Mouse (Mus musculus) MEL (cell line): Measurements from ENCODE around the gene Socs4. TPM values are rescaled to one million over a fixed set of nuclear protein-coding genes. Genes with fewer than 3 reads are reported as not detected.

Experiments used
- DNase-seq: peaks from one replicate; pipeline ENCODE4 v3.0.0; 2011; ENCODE audit warnings: low read depth, low spot score
- H3K27ac ChIP-seq: 2 replicates; pipeline ENCODE4 v1.5.1; 2012; ENCODE audit warnings: low read depth, mild to moderate bottlenecking, control low read depth, low read length, moderate library complexity; ENCODE audit not compliant: control insufficient read depth
- H3K27me3 ChIP-seq, 2 experiments: fragments of 150-350 bp in 1 of 2; sonication (generic) in 1 of 2; 2 replicates each; pipeline ENCODE4 v1.6.1; 2012; ENCODE audit warnings: low read length in 2 of 2, mild to moderate bottlenecking in 2 of 2, improper control_type of control experiment in 1 of 2, moderate library complexity in 1 of 2; ENCODE audit not compliant: insufficient read depth in 2 of 2, control insufficient read depth in 1 of 2
- H3K36me3 ChIP-seq, 2 experiments: 2 replicates each; pipeline ENCODE4 v1.6.1; 2012 to 2014; ENCODE audit warnings: low read length in 2 of 2, improper control_type of control experiment in 1 of 2, inconsistent platforms in 1 of 2, mild to moderate bottlenecking in 1 of 2; ENCODE audit not compliant: insufficient read depth in 2 of 2, control insufficient read depth in 1 of 2
- H3K4me1 ChIP-seq, 2 experiments: fragments of 150-350 bp in 1 of 2; sonication (generic) in 1 of 2; 2 replicates each; pipeline ENCODE4 v1.6.1; 2012; ENCODE audit warnings: low read length in 2 of 2, improper control_type of control experiment in 1 of 2, mild to moderate bottlenecking in 1 of 2; ENCODE audit not compliant: insufficient read depth in 2 of 2, control insufficient read depth in 1 of 2
- H3K4me3 ChIP-seq, 2 experiments: fragments of 150-350 bp in 1 of 2; sonication (generic) in 1 of 2; 2 replicates each; pipeline ENCODE4 v1.5.1; 2012; ENCODE audit warnings: low read depth in 2 of 2, low read length in 2 of 2, mild to moderate bottlenecking in 2 of 2, moderate library complexity in 2 of 2, control low read depth in 1 of 2, improper control_type of control experiment in 1 of 2; ENCODE audit not compliant: control insufficient read depth in 1 of 2, insufficient read depth in 1 of 2
- H3K79me2 ChIP-seq: 2 replicates; pipeline ENCODE4 v1.6.1; 2012; ENCODE audit warnings: mild to moderate bottlenecking, low read length, moderate library complexity; ENCODE audit not compliant: control insufficient read depth, poor library complexity, insufficient read depth
- H3K9ac ChIP-seq: 2 replicates; pipeline ENCODE4 v1.6.1; 2012; ENCODE audit warnings: low read depth, mild to moderate bottlenecking, control low read depth, low read length, moderate library complexity; ENCODE audit not compliant: control insufficient read depth, poor library complexity, severe bottlenecking
- H3K9me3 ChIP-seq: fragments of 150-350 bp; sonication (generic); replicated peaks from 2 replicates; pipeline ENCODE4 v1.6.1; 2012; ENCODE audit warnings: mild to moderate bottlenecking, low read length, improper control_type of control experiment, moderate library complexity; ENCODE audit not compliant: insufficient read depth
- BHLHE40 ChIP-seq: IDR thresholded peaks from 2 replicates; pipeline ENCODE4 v1.6.1; 2012; ENCODE audit warnings: low read depth, mild to moderate bottlenecking, inconsistent platforms, low read length, improper control_type of control experiment, borderline replicate concordance
- CHD2 ChIP-seq: IDR thresholded peaks from 2 replicates; pipeline ENCODE4 v1.6.1; 2011; ENCODE audit warnings: low read length, improper control_type of control experiment
- CTCF ChIP-seq, 3 experiments: IDR thresholded peaks in 2 of 3; conservative IDR thresholded peaks in 1 of 3; 2 replicates each; pipeline ENCODE4 v1.5.1; 2011 to 2012; ENCODE audit warnings: low read length in 3 of 3, low read depth in 2 of 3, mild to moderate bottlenecking in 2 of 3, improper control_type of control experiment in 1 of 3, inconsistent platforms in 1 of 3, mixed read lengths in 1 of 3, moderate library complexity in 1 of 3; ENCODE audit not compliant: control insufficient read depth in 1 of 3, insufficient read depth in 1 of 3, poor library complexity in 1 of 3, severe bottlenecking in 1 of 3
- E2F4 ChIP-seq: IDR thresholded peaks from 2 replicates; pipeline ENCODE4 v1.6.1; 2011; ENCODE audit warnings: low read depth, low read length, improper control_type of control experiment, borderline replicate concordance
- ELF1 ChIP-seq: IDR thresholded peaks from 2 replicates; pipeline ENCODE4 v1.6.1; 2014; ENCODE audit warnings: low read depth, mild to moderate bottlenecking, inconsistent platforms, low read length, improper control_type of control experiment, moderate library complexity
- EP300 ChIP-seq, 2 experiments: IDR thresholded peaks; 2 replicates each; pipeline ENCODE4 v1.6.1; 2011; ENCODE audit warnings: improper control_type of control experiment in 2 of 2, low read length in 2 of 2, low read depth in 1 of 2, mild to moderate bottlenecking in 1 of 2
- ETS1 ChIP-seq: IDR thresholded peaks from 2 replicates; pipeline ENCODE4 v1.6.1; 2012; ENCODE audit warnings: low read depth, mild to moderate bottlenecking, inconsistent platforms, low read length, improper control_type of control experiment, moderate library complexity
- GABPA ChIP-seq: IDR thresholded peaks from 2 replicates; pipeline ENCODE4 v1.6.1; 2012; ENCODE audit warnings: low read depth, mild to moderate bottlenecking, inconsistent platforms, low read length, improper control_type of control experiment, moderate library complexity
- GATA1 ChIP-seq: IDR thresholded peaks from 2 replicates; pipeline ENCODE4 v1.6.1; 2011; ENCODE audit warnings: low read depth, low read length, improper control_type of control experiment
- HCFC1 ChIP-seq: IDR thresholded peaks from 2 replicates; pipeline ENCODE4 v1.6.1; 2012; ENCODE audit warnings: low read depth, mild to moderate bottlenecking, inconsistent platforms, low read length, improper control_type of control experiment, moderate library complexity
- JUND ChIP-seq: IDR thresholded peaks from 2 replicates; pipeline ENCODE4 v1.6.1; 2011; ENCODE audit warnings: low read depth, mild to moderate bottlenecking, improper control_type of control experiment, low read length
- KAT2A ChIP-seq: conservative IDR thresholded peaks from 2 replicates; pipeline ENCODE4 v1.6.1; 2012; ENCODE audit warnings: low read depth, low read length, improper control_type of control experiment, inconsistent platforms
- MAFK ChIP-seq: IDR thresholded peaks from 2 replicates; pipeline ENCODE4 v1.6.1; 2011; ENCODE audit warnings: low read depth, mild to moderate bottlenecking, low read length, improper control_type of control experiment, borderline replicate concordance
- MAX ChIP-seq: IDR thresholded peaks from 2 replicates; pipeline ENCODE4 v1.6.1; 2011; ENCODE audit warnings: low read length, improper control_type of control experiment
- MAZ ChIP-seq: IDR thresholded peaks from 2 replicates; pipeline ENCODE4 v1.6.1; 2012; ENCODE audit warnings: low read depth, mild to moderate bottlenecking, inconsistent platforms, low read length, improper control_type of control experiment
- MEF2A ChIP-seq: IDR thresholded peaks from 2 replicates; pipeline ENCODE4 v1.6.1; 2014; ENCODE audit warnings: low read depth, mild to moderate bottlenecking, inconsistent platforms, low read length, improper control_type of control experiment; ENCODE audit not compliant: poor library complexity, insufficient replicate concordance, severe bottlenecking; ENCODE audit errors: extremely low read depth
- MXI1 ChIP-seq: IDR thresholded peaks from 2 replicates; pipeline ENCODE4 v1.6.1; 2011; ENCODE audit warnings: mild to moderate bottlenecking, low read depth, low read length, improper control_type of control experiment
- MYB ChIP-seq: IDR thresholded peaks from 2 replicates; pipeline ENCODE4 v1.6.1; 2011; ENCODE audit warnings: mild to moderate bottlenecking, low read depth, low read length, improper control_type of control experiment
- MYC ChIP-seq: IDR thresholded peaks from 2 replicates; pipeline ENCODE4 v1.6.1; 2011; ENCODE audit warnings: low read depth, mild to moderate bottlenecking, low read length, improper control_type of control experiment, moderate library complexity
- NELFE ChIP-seq: IDR thresholded peaks from 2 replicates; pipeline ENCODE4 v1.6.1; 2011; ENCODE audit warnings: low read depth, low read length, improper control_type of control experiment
- NRF1 ChIP-seq: IDR thresholded peaks from 2 replicates; pipeline ENCODE4 v1.6.1; 2014; ENCODE audit warnings: low read depth, mild to moderate bottlenecking, inconsistent platforms, low read length, improper control_type of control experiment, moderate library complexity; ENCODE audit not compliant: poor library complexity, insufficient read depth, severe bottlenecking
- POLR2A ChIP-seq, 2 experiments: IDR thresholded peaks; 2 replicates each; pipeline ENCODE4 v1.6.1; 2011 to 2012; ENCODE audit warnings: low read length in 2 of 2, mild to moderate bottlenecking in 2 of 2, control low read depth in 1 of 2, improper control_type of control experiment in 1 of 2, low read depth in 1 of 2, moderate library complexity in 1 of 2; ENCODE audit not compliant: control insufficient read depth in 1 of 2, insufficient read depth in 1 of 2, poor library complexity in 1 of 2
- POLR2AphosphoS2 ChIP-seq: IDR thresholded peaks from 2 replicates; pipeline ENCODE4 v1.6.1; 2011; ENCODE audit warnings: low read length, improper control_type of control experiment
- POLR2AphosphoS5 ChIP-seq: IDR thresholded peaks from 2 replicates; pipeline ENCODE4 v1.6.1; 2012; ENCODE audit warnings: low read depth, borderline replicate concordance, mild to moderate bottlenecking, inconsistent platforms, low read length, moderate library complexity, mixed read lengths
- RAD21 ChIP-seq: IDR thresholded peaks from 2 replicates; pipeline ENCODE4 v1.6.1; 2011; ENCODE audit warnings: mild to moderate bottlenecking, low read depth, low read length, improper control_type of control experiment
- RCOR1 ChIP-seq: IDR thresholded peaks from 2 replicates; pipeline ENCODE4 v1.6.1; 2012; ENCODE audit warnings: low read depth, mild to moderate bottlenecking, inconsistent platforms, low read length, improper control_type of control experiment
- SIN3A ChIP-seq: IDR thresholded peaks from 2 replicates; pipeline ENCODE4 v1.6.1; 2012; ENCODE audit warnings: low read length, improper control_type of control experiment, inconsistent platforms
- SMC3 ChIP-seq: IDR thresholded peaks from 2 replicates; pipeline ENCODE4 v1.6.1; 2011; ENCODE audit warnings: low read depth, low read length, improper control_type of control experiment
- TAL1 ChIP-seq: IDR thresholded peaks from 2 replicates; pipeline ENCODE4 v1.6.1; 2012; ENCODE audit warnings: mild to moderate bottlenecking, inconsistent platforms, low read length, moderate library complexity, mixed read lengths
- TCF12 ChIP-seq: IDR thresholded peaks from 2 replicates; pipeline ENCODE4 v1.6.1; 2014; ENCODE audit warnings: low read depth, mild to moderate bottlenecking, inconsistent platforms, low read length, improper control_type of control experiment, moderate library complexity
- UBTF ChIP-seq: IDR thresholded peaks from 2 replicates; pipeline ENCODE4 v1.6.1; 2012; ENCODE audit warnings: low read depth, mild to moderate bottlenecking, inconsistent platforms, low read length, improper control_type of control experiment, moderate library complexity, borderline replicate concordance; ENCODE audit not compliant: insufficient read depth
- USF1 ChIP-seq: IDR thresholded peaks from 2 replicates; pipeline ENCODE4 v1.6.1; 2014; ENCODE audit warnings: low read depth, mild to moderate bottlenecking, inconsistent platforms, low read length, improper control_type of control experiment, moderate library complexity
- USF2 ChIP-seq, 2 experiments: IDR thresholded peaks; 2 replicates each; pipeline ENCODE4 v1.6.1; 2011 to 2012; ENCODE audit warnings: improper control_type of control experiment in 2 of 2, low read length in 2 of 2, borderline replicate concordance in 1 of 2, inconsistent platforms in 1 of 2, low read depth in 1 of 2, mild to moderate bottlenecking in 1 of 2; ENCODE audit not compliant: insufficient read depth in 1 of 2
- ZC3H11A ChIP-seq: IDR thresholded peaks from 2 replicates; pipeline ENCODE4 v1.6.1; 2012; ENCODE audit warnings: low read depth, mild to moderate bottlenecking, inconsistent platforms, low read length, improper control_type of control experiment
- ZKSCAN1 ChIP-seq: IDR thresholded peaks from 2 replicates; pipeline ENCODE4 v1.6.1; 2012; ENCODE audit warnings: low read depth, mild to moderate bottlenecking, inconsistent platforms, low read length, improper control_type of control experiment, moderate library complexity
- ZMIZ1 ChIP-seq: IDR thresholded peaks from 2 replicates; pipeline ENCODE4 v1.6.1; 2012; ENCODE audit warnings: low read depth, mild to moderate bottlenecking, inconsistent platforms, low read length, improper control_type of control experiment, moderate library complexity
- ZNF384 ChIP-seq: IDR thresholded peaks from 2 replicates; pipeline ENCODE4 v1.6.1; 2012; ENCODE audit warnings: low read depth, mild to moderate bottlenecking, inconsistent platforms, low read length, improper control_type of control experiment
- polyA plus RNA-seq, 2 experiments: library from polyadenylated mRNA; stranded (reverse) in 1 of 2; unstranded in 1 of 2; fragments of >175 nt in 1 of 2; fragments of >200 nt in 1 of 2; gene quantifications; 2 replicates each; pipeline versions ENCODE4 v1.2.1 to v1.2.4; 2012; ENCODE audit warnings: low replicate concordance in 2 of 2, low read depth in 1 of 2; ENCODE audit not compliant: insufficient read length in 2 of 2, insufficient read depth in 1 of 2, missing spikeins in 1 of 2
- total RNA-seq: library from RNA; depleted of rRNA; stranded (reverse); fragments of 300-350 nt; gene quantifications from 2 replicates; pipeline ENCODE4 v1.2.3, GENCODE M21; 2012

The Socs4 gene
- total and polyA plus RNA-seq, 3 experiments, result 8.8 to 21.0 (median 13.9) TPM

DNA sequence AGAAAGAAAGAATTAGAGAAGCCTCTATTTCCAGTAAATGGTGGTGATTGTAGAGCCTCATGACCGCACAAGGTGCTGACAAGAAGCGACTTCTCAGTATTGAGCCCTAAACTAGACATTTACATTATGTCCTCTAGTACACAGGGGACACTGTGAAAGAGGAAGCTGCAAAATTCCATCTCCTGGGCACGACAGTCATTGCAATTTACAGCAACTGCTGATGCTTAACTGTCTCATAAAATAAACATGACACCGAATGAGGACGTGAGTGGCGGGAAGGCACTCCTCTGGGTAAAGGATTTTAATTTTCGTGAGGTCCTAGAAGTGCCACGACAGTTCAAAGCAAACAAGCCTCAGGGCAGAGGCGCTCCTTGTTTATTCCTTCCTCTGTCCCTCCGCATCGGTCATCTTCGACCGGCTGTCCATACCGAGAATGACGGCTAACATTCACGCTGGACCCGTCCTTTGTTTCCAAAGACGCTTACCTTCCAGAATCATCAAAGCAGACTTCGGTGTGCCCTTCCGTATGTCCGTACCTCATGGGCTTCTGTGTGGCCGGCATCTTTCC, 611 bp upstream of the Socs4 start:
- H3K9me3 ChIP-seq, result no peaks in the 10 kb centered on the region
- peak overlapping the region; percentile 67 to 78 for H3K4me3 ChIP-seq
- peaks cover 21 to 23% of the 10 kb centered on the region in 2 experiments for H3K36me3 ChIP-seq
- peak overlapping the region; percentile 76 for H3K27ac ChIP-seq
- H3K4me1 ChIP-seq, result peaks cover 0 to 7% of the 10 kb centered on the region in 2 experiments; a peak in 1 of 4 replicates
- peak; percentile 87 for DNase-seq
- no peaks in the 10 kb centered on the region for H3K27me3 ChIP-seq
- H3K9ac ChIP-seq, result peak overlapping the region; percentile 78
- H3K79me2 ChIP-seq, result peaks cover 50% of the 10 kb centered on the region
- TF ChIP-seq ZMIZ1 (no peak), EP300 (IDR thresholded peaks at IDR 0.05; ENCODE audit: low read depth in 1 of 2, low read length in 2 of 2) (no peak), USF1 (no peak), NRF1 (0 out of 2 replicates have a peak, but pooled peaks have one; percentile 14), UBTF (no peak), MAZ (no peak), MAFK (no peak), POLR2AphosphoS2 (peak; percentile 9; the same call in 1 of the 2 replicates), USF2 (IDR thresholded peaks at IDR 0.05; ENCODE audit: borderline replicate concordance in 1 of 2, insufficient read depth in 1 of 2, low read depth in 1 of 2, low read length in 2 of 2) (no peak), E2F4 (0 out of 2 replicates have a peak, but pooled peaks have one; percentile 32), POLR2AphosphoS5 (no peak), HCFC1 (no peak), POLR2A (IDR thresholded peaks at IDR 0.05; ENCODE audit: control insufficient read depth in 1 of 2, insufficient read depth in 1 of 2, low read depth in 1 of 2, low read length in 2 of 2, poor library complexity in 1 of 2) (no peak), ZKSCAN1 (no peak), MXI1 (peak; percentile 61; the same call in 1 of the 2 replicates), CTCF (IDR thresholded peaks at IDR 0.05 in 2 of 3, conservative IDR thresholded peaks at IDR 0.05 in 1 of 3; ENCODE audit: control insufficient read depth in 1 of 3, insufficient read depth in 1 of 3, low read depth in 2 of 3, low read length in 3 of 3, poor library complexity in 1 of 3, severe bottlenecking in 1 of 3) (no peak), GATA1 (no peak), KAT2A (no peak), SIN3A (peak; percentile 88), ZC3H11A (no peak), BHLHE40 (no peak), ETS1 (no peak), CHD2 (no peak), TAL1 (no peak), RAD21 (no peak), TCF12 (no peak), RCOR1 (no peak), MYC (peak; percentile 43; the same call in 1 of the 2 replicates), NELFE (no peak), ELF1 (no peak), ZNF384 (no peak), GABPA (no peak), MYB (no peak), JUND (no peak), SMC3 (no peak), MAX (no peak; the same call in 1 of the 2 replicates), MEF2A (no peak)
